Mouse (Mus musculus) megakaryocyte, embryonic 14.5 days (primary cell): ENCODE results near the gene Mob2. TPM values are rescaled to one million over a fixed set of nuclear protein-coding genes. Genes with fewer than 3 reads are reported as not detected.

Source experiments
- H3K27me3 ChIP-seq: replicated peaks from 2 replicates; pipeline ENCODE3; 2012; ENCODE audit warnings: inconsistent platforms
- H3K36me3 ChIP-seq: replicated peaks from 2 replicates; pipeline ENCODE3; 2012; ENCODE audit warnings: low read length, inconsistent platforms, mixed read lengths
- H3K4me1 ChIP-seq: 2 replicates; pipeline ENCODE4 v1.6.1; 2012; ENCODE audit warnings: inconsistent platforms
- H3K4me3 ChIP-seq: replicated peaks from 2 replicates; pipeline ENCODE3; 2012; ENCODE audit warnings: moderate library complexity, mild to moderate bottlenecking, inconsistent platforms
- H3K9me3 ChIP-seq: 2 replicates; pipeline ENCODE4 v1.6.1; 2012; ENCODE audit warnings: inconsistent platforms
- FLI1 ChIP-seq: IDR thresholded peaks from 2 replicates; pipeline ENCODE4 v1.6.1; 2012; ENCODE audit warnings: low read length, inconsistent platforms, mixed read lengths
- GATA1 ChIP-seq: IDR thresholded peaks from 3 replicates; pipeline ENCODE4 v1.6.1; 2012; ENCODE audit warnings: mixed read lengths, low read length, inconsistent platforms, borderline replicate concordance
- polyA plus RNA-seq: library from polyadenylated mRNA; stranded (reverse); fragments of >175 nt; gene quantifications from 2 replicates; pipeline ENCODE4 v1.2.3, GENCODE M21; 2012; ENCODE audit warnings: low replicate concordance; ENCODE audit not compliant: insufficient read depth

Mob2 gene
- polyA plus RNA-seq, 1 experiment: 73.5 TPM

DNA sequence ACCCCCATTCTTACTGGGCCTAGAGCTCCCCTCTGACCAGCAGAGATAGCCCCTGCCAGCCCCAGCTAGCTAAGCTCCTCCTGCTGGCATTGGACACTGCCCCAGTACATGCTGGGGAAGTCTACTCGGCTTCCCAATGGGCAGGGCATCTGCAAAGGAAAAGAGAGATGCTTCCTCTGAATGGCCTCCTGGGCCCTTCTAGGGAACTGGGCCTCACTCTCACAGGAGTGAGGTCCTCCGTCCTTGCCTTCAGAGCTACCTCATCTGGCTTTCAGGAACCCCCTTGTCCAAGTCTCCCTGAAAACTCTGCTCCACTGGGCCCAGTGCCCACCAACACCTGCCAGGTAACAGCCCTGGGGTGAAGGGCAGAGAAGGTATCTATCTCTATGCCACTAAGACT, 20.0 kb upstream of the Mob2 start:
- H3K4me3 ChIP-seq: no peak overlapping the region
- H3K36me3 ChIP-seq: no peaks in the 10 kb centered on the region
- H3K27me3 ChIP-seq: peaks cover 92% of the 10 kb centered on the region
- H3K4me1 ChIP-seq: peaks cover 27% of the 10 kb centered on the region
- TF ChIP-seq GATA1 (no peak), FLI1 (no peak)
- H3K9me3 ChIP-seq: no peaks in the 10 kb centered on the region

DNA sequence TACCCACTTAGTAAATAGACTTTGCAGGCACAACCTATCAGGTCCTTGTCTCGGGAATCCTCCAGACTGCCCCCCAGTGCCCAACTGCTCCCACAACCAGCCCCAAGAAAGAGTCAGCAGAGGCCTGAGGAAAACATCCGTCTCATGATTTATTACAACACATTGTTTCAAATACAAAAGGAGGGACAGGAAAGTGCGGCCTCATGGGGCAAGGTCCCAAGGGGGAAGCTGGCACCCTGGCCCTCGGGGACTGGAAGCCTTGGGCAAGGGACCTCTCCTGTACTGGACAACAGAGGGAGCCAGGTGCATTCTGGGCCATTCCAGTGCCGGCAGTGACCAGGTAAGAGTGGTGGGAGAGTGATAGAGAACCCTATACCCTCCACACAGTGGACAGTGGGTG, 18.5 kb upstream of the Mob2 start:
- H3K27me3 ChIP-seq: peaks cover 92% of the 10 kb centered on the region
- no peaks in the 10 kb centered on the region for H3K36me3 ChIP-seq

DNA sequence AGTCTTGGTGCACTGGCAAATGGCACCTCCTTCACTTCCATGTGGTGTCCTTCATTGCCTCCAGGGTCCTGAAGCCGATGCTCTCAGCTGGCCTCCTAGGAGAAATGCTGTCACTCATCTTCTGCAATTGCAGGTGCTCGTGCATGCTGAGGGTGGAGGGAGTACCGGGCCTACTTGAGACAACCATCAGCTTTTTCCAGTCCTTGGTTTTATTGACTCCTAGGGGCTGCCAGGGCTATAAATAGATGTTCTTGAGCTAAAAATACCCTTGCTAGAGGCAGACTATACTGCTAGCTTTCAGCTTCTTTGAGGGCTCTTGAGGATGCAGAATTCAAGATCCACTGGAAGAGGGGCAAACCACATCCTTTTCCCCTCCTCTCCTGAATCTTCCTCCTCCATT, 16.3 kb upstream of the Mob2 start:
- Histone ChIP-seq H3K27me3 (peaks cover 76% of the 10 kb centered on the region), H3K36me3 (no peaks in the 10 kb centered on the region)
- no peak for TF ChIP-seq GATA1
- TF ChIP-seq FLI1: no peak

More for the DNA sequence above, 18.5 kb upstream of the Mob2 start:
- Histone ChIP-seq H3K9me3 (no peaks in the 10 kb centered on the region), H3K4me1 (peaks cover 14% of the 10 kb centered on the region), H3K4me3 (no peak overlapping the region)
- TF ChIP-seq FLI1 (no peak), GATA1 (no peak)

DNA sequence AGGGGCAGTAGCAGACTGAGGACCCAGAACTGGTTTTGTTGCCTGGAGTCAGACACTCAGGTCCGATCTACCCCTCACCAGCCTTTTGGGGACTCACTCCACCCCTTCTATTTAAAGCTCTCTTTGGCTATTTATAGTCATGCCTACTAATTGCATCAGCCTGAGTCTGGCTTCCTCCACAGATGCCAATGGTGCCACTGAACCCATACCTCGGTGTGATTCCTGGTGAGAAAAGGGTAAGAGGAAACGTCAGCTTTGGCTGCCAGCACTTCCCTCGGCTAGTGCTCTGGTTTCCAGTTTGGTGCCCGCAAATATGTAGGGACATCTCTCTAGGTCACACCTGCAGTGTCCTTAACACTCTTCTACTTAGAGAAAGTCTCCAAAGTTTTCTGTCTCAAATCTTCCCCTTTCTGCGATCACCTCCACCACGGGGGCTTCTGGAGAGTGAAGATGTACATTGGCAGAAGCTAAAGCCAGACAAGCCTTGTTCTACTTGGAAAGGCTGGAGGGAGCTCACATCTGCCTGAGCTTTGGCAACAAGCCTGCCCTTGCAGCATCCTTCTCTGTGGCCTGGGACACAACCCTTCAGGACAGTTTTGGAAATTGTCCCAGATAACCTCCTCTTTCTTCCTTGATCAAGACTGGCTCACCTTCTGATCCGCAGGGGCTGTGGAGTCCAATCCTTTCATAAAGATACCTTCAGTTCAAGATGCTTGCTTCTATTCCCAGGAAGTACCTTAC, 13.5 kb upstream of the Mob2 start:
- H3K27me3 ChIP-seq: peaks cover 61% of the 10 kb centered on the region
- TF ChIP-seq GATA1 (no peak), FLI1 (no peak)

More for the DNA sequence above, 16.3 kb upstream of the Mob2 start:
- Histone ChIP-seq H3K4me3 (no peak overlapping the region), H3K9me3 (no peaks in the 10 kb centered on the region), H3K4me1 (peaks cover 16% of the 10 kb centered on the region)

DNA sequence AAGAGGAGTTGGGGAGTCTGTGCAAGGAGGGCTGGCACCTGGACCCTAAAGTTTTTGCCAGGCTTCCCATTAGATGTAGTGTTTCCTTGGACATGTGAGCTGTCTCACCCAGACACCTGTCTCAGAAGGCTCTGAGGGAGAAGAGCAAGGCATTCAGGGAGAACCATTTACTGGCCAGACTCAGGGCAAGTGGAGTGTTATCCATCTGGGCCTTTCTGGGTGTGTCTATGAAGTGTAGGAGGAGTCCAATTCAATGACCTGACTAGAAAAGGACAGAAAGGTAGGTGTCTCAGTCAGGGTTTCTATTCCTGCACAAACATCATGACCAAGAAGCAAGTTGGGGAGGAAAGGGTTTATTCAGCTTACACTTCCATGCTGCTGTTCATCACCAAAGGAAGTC, 10.9 kb upstream of the Mob2 start:
- Histone ChIP-seq H3K36me3 (no peaks in the 10 kb centered on the region), H3K9me3 (no peaks in the 10 kb centered on the region), H3K4me3 (no peak overlapping the region), H3K27me3 (peaks cover 40% of the 10 kb centered on the region), H3K4me1 (peaks cover 53% of the 10 kb centered on the region)
- TF ChIP-seq FLI1 (no peak), GATA1 (no peak)

More for the DNA sequence above, 13.5 kb upstream of the Mob2 start:
- Histone ChIP-seq H3K36me3 (no peaks in the 10 kb centered on the region), H3K4me3 (no peak overlapping the region), H3K9me3 (no peaks in the 10 kb centered on the region), H3K4me1 (peaks cover 36% of the 10 kb centered on the region)

DNA sequence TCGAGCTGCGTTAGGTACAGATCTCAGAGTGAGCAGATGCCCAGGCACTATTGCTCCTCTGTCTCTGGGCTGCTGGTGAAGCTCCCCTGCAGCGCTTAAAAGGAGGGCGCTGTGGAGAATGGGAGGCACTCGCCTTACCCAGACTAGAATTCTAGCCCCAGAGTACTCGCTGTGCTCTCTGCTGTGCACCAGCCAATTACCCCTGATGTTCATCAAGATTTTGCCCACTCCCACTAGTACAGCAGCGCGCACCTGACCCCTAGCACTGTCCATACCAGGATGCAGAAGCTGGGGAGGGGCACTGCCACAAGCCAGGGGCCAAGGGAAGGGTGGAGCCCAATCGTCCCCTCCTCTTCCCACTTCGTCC, 10.3 kb upstream of the Mob2 start:
- Histone ChIP-seq H3K4me3 (peak overlapping the region; percentile 40), H3K9me3 (no peaks in the 10 kb centered on the region), H3K4me1 (peaks cover 54% of the 10 kb centered on the region), H3K27me3 (peaks cover 36% of the 10 kb centered on the region), H3K36me3 (no peaks in the 10 kb centered on the region)
- TF ChIP-seq FLI1: no peak
- no peak for TF ChIP-seq GATA1

DNA sequence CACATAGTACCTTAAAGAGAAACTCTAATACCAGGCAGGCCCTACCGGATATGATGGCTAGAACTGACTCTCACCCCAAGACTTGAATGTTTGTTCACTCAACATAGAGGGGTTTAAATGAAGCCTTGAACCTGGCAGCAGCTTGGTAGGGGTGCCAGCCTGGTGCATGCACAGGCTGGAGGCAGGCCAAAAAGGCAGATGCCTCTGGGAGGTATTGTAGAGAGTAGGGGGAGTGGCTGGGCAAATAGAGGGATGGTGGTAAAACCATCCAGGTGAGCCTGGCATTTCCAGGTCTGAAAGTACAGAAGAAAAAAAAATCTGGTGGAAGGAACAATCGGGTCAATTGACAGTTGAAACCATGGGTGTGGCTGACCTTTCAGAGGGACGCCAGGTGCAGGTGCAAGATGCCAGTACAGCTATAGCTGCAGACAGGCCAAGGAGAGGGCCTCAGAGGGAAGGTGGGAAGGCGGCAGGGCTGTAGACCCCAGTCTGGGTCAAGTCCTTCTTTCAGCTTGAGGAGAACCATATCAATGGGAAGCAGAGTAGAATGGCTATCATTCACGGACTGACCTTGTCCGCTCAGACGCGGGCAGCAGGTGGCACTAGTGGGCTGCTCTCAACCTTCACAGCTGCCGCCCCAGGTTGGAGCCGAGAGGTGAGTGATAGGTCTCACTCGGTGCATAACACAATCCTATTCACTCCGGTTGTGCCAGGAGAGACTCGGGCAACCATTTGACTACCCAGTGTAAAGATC, 9.8 kb upstream of the Mob2 start:
- peak overlapping the region; percentile 40 for H3K4me3 ChIP-seq
- peaks cover 32% of the 10 kb centered on the region for H3K27me3 ChIP-seq
- H3K4me1 ChIP-seq: peaks cover 54% of the 10 kb centered on the region
- TF ChIP-seq GATA1 (no peak), FLI1 (no peak)
- no peaks in the 10 kb centered on the region for H3K36me3 ChIP-seq
- no peaks in the 10 kb centered on the region for H3K9me3 ChIP-seq

DNA sequence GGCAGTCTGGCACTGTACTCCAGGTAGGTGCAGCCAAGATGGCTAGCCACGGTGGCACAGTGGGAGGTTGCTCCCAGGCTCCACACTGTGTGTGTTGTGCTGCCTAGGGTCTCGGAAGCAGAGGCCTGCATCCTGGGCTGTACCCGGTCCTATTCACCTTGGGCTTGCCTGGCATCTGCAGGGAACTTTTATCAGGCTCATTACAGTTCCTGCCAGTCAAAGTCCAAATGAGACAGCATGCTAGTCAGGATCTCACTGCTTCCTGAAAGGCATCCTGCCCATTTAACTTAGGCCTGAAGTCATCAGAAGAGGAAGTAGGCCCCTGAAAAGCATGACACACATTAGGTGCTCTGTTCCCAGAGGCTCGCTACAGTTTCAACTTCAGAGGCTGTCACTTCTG, 7.6 kb upstream of the Mob2 start:
- H3K4me1 ChIP-seq: peaks cover 47% of the 10 kb centered on the region
- H3K4me3 ChIP-seq: peak overlapping the region; percentile 38
- TF ChIP-seq GATA1 (no peak), FLI1 (no peak)
- no peaks in the 10 kb centered on the region for H3K9me3 ChIP-seq
- peaks cover 18% of the 10 kb centered on the region for H3K27me3 ChIP-seq
- H3K36me3 ChIP-seq: no peaks in the 10 kb centered on the region

DNA sequence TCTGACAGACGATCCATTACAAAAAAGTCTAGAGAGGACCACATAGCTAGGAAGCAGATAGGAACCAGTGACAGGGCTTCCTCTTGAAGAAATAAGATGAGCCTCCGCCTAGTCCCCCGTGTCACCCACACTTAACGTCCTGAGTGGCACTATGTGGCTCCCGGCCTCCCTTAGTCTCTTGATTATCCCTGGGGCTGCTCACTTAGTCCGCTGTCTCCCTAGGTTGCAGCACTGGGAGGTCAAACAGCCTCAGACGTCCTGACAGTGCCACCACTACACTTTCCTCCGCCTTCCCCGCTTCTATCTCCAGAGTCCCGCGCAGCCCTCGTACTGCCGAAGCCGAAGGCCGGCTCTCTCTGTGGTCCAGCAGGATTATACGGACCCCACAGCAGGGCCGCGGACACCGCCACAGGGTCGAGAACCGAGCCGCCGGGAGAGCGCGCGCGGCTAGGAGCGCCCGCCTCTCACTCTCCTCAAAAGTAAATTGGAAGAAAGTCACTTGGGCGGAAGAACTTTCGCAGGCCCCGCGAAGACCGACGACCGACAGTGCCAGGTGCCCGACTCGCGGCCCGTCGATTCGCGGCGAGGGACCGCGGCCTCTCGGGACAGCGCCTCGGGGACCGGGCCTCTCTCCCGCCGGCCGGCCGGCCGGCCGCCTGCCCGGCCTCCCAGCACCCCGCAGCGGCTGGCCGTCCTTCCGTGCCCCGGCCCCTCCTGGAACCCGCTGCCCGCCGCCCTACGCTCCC, 507 bp downstream of the Mob2 start:
- TF ChIP-seq FLI1 (no peak), GATA1 (no peak)
- Histone ChIP-seq H3K4me1 (peaks cover 70% of the 10 kb centered on the region), H3K36me3 (peaks cover 36% of the 10 kb centered on the region), H3K4me3 (peak overlapping the region; percentile 97), H3K27me3 (peaks cover 5% of the 10 kb centered on the region), H3K9me3 (no peaks in the 10 kb centered on the region)
